Mouse (Mus musculus): ENCODE measurements around the gene Slc11a2.
"Not testable (repeated sequence)": the region's sequence is repeated elsewhere in the genome, so short reads cannot be mapped to it uniquely, and the experiment has no call there.

Slc11a2 gene

GRCm38 (mm10) chr15:100351501-100352060, 73.3 kb downstream of the Slc11a2 start:
- DNase-seq (ENCODE audit: low spot score), result no peak

- DNase-seq (ENCODE audit: low spot score), result no peak
Measured at GRCm38 (mm10) chr15:100349496-100349895, 75.4 kb downstream of the Slc11a2 start.

- DNase-seq (ENCODE audit: low spot score), result no peak
Measured at GRCm38 (mm10) chr15:100346761-100347160, 78.1 kb downstream of the Slc11a2 start.

- no peak for DNase-seq (ENCODE audit: low spot score)
Measured at GRCm38 (mm10) chr15:100345484-100345883, 79.4 kb downstream of the Slc11a2 start.

GRCm38 (mm10) chr15:100341314-100341980, 83.4 kb downstream of the Slc11a2 start:
- DNase-seq (ENCODE audit: low spot score), result not testable (repeated sequence)
